Mouse (Mus musculus): ENCODE results near the gene Cyp46a1. TPM values are rescaled to one million over a fixed set of nuclear protein-coding genes. Genes with fewer than 3 reads are reported as not detected.

Gene Cyp46a1
- polyA plus RNA-seq, 1 experiment from 2014 or later, result 25.4 TPM

DNA sequence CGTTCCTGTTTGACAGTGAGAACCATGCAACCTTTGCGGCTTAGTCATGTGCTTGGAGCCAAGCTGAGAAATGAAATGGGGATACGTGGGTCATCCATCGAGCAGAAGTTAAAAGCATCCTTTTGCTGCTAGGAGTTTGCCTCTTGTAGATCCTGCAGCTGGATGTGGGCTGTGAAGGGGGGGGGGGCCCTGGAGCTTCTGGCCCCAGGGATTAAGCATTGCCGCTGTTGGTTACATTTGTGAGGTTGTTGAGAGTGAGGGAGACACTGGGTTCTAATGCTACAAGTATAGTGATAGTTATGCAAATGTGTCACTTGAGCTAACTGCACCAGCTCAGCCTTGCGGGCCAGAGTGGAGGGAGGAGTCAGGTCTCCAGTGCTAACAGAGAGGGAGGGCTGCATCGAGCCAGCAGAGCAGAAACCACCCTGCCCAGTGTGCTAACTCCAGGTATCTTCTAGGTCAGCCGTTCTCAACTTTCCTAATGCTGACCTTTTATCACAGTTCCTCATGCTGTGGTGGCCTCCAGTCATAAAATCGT is 16.9 kb upstream of the Cyp46a1 start:
- no peak overlapping the region for H3K27ac ChIP-seq (ENCODE audit: low read depth, low read length)
- H3K9me3 ChIP-seq (ENCODE audit: control insufficient read depth, low read length), result no peaks in the 10 kb centered on the region
- 0 out of 2 replicates have a peak, but pooled peaks cover 3% of the 10 kb centered on the region for H3K27me3 ChIP-seq (ENCODE audit: control insufficient read depth, insufficient read depth, low read length)
- no peaks in the 10 kb centered on the region for H3K36me3 ChIP-seq (ENCODE audit: control insufficient read depth, insufficient read depth, low read length)
- 8% methylated on average over 9 of the region's 9 CpGs for WGBS
- no peak overlapping the region for H3K4me2 ChIP-seq (ENCODE audit: low read depth, low read length)
- H3K4me3 ChIP-seq (ENCODE audit: low read depth, low read length), result no peak overlapping the region
- peaks cover 7% of the 10 kb centered on the region; the same call in 1 of the 2 replicates for H3K4me1 ChIP-seq (ENCODE audit: control insufficient read depth, insufficient read depth, low read length)
- no peak for ATAC-seq (ENCODE audit: low read depth)
- H3K9ac ChIP-seq (replicated peaks; ENCODE audit: low read depth, low read length), result no peak overlapping the region

DNA sequence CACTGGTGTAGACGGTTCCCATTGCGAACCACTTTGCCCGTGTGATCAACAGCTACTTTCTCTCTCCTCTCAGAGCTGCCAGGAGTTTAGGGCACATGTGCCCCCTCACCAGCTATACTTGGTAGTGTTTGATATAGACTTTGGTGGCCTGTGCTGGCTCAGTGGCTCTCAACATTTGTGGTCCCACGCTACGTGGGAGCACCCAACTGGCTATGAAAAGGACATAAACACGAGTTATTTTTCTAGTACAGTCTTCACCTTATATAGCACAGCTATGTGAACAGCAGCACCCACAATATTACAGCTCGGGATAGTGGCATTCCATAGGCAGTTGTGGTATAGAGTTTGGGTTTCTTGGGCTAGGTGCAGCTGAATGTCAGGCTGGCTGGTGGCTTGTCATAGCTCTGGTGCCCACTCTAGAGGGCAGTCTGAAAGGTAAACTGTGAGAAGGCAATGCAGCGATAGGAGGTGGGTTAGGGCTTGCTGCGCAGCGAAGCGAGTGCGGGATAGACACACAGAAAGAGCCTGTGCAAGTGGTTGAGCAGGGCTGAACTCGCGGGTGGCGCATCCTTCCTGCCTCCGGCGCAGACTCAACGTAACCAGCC is 16.3 kb upstream of the Cyp46a1 start:
- no peak overlapping the region for H3K27ac ChIP-seq (ENCODE audit: low read depth, low read length)
- WGBS, result 22% methylated on average over 18 of the region's 18 CpGs
- H3K27me3 ChIP-seq (ENCODE audit: control insufficient read depth, insufficient read depth, low read length), result 0 out of 2 replicates have a peak, but pooled peaks cover 3% of the 10 kb centered on the region
- H3K4me3 ChIP-seq (ENCODE audit: low read depth, low read length), result no peak overlapping the region
- no peak for ATAC-seq (ENCODE audit: low read depth)
- H3K4me1 ChIP-seq (ENCODE audit: control insufficient read depth, insufficient read depth, low read length), result peaks cover 7% of the 10 kb centered on the region; the same call in 1 of the 2 replicates
- peak overlapping the region; percentile 23; the same call in 1 of the 2 replicates for H3K4me2 ChIP-seq (ENCODE audit: low read depth, low read length)
- H3K9ac ChIP-seq (replicated peaks; ENCODE audit: low read depth, low read length), result no peak overlapping the region
- no peaks in the 10 kb centered on the region for H3K36me3 ChIP-seq (ENCODE audit: control insufficient read depth, insufficient read depth, low read length)
- no peaks in the 10 kb centered on the region for H3K9me3 ChIP-seq (ENCODE audit: control insufficient read depth, low read length)

DNA sequence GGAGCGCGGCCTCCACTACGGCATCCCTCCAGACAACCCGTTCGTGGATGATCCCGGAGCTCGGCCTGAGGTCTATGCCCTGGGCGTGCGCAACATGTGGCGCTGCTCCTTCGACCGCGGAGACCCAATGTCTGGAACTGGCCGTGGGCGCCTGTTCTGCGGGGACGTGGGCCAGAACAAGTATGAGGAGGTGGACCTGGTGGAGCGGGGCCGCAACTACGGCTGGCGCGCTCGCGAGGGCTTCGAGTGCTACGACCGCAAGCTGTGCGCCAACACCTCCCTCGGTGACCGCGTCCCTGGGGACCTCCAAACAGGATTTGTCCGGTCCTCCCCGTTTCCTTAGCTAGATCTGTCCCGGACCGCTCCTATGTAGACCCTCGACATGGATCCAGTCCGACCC is 15.7 kb upstream of the Cyp46a1 start:
- H3K4me3 ChIP-seq (ENCODE audit: low read depth, low read length), result no peak overlapping the region
- no peaks in the 10 kb centered on the region for H3K36me3 ChIP-seq (ENCODE audit: control insufficient read depth, insufficient read depth, low read length)
- 15% methylated on average over 37 of the region's 37 CpGs for WGBS
- no peak overlapping the region for H3K9ac ChIP-seq (replicated peaks; ENCODE audit: low read depth, low read length)
- no peak overlapping the region for H3K27ac ChIP-seq (ENCODE audit: low read depth, low read length)
- H3K4me2 ChIP-seq (ENCODE audit: low read depth, low read length), result peak overlapping the region; percentile 23; the same call in 1 of the 2 replicates
- ATAC-seq (ENCODE audit: low read depth), result no peak
- H3K4me1 ChIP-seq (ENCODE audit: control insufficient read depth, insufficient read depth, low read length), result peaks cover 7% of the 10 kb centered on the region; the same call in 1 of the 2 replicates
- H3K9me3 ChIP-seq (ENCODE audit: control insufficient read depth, low read length), result no peaks in the 10 kb centered on the region
- 0 out of 2 replicates have a peak, but pooled peaks cover 3% of the 10 kb centered on the region for H3K27me3 ChIP-seq (ENCODE audit: control insufficient read depth, insufficient read depth, low read length)

DNA sequence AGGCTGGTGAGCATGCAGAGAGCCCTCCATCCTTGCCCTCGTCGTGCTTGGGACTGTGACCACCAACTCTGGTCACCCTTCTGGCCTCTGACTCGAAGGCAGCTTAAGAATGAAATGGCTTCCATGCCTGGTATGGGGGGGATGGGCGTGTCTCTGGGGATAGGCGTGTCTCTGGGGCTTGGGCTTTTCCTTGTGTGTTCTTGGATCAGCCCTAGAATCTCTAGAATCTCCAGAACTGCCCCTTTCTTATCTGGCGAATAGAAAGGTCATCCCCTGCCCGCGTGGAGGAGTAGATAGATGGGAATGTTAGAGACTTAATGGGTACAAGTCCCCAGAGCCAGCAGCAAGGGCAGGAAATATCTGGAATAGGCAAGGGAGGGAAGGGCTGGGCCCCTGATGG is 14.1 kb upstream of the Cyp46a1 start:
- Histone ChIP-seq H3K4me2 (ENCODE audit: low read depth, low read length) (no peak overlapping the region), H3K9me3 (ENCODE audit: control insufficient read depth, low read length) (no peaks in the 10 kb centered on the region), H3K27me3 (ENCODE audit: control insufficient read depth, insufficient read depth, low read length) (0 out of 2 replicates have a peak, but pooled peaks cover 3% of the 10 kb centered on the region), H3K4me3 (ENCODE audit: low read depth, low read length) (no peak overlapping the region), H3K4me1 (ENCODE audit: control insufficient read depth, insufficient read depth, low read length) (peaks cover 7% of the 10 kb centered on the region; the same call in 1 of the 2 replicates), H3K9ac (replicated peaks; ENCODE audit: low read depth, low read length) (no peak overlapping the region), H3K36me3 (ENCODE audit: control insufficient read depth, insufficient read depth, low read length) (no peaks in the 10 kb centered on the region), H3K27ac (ENCODE audit: low read depth, low read length) (no peak overlapping the region)
- 6% methylated on average over 8 of the region's 8 CpGs for WGBS
- ATAC-seq (ENCODE audit: low read depth), result no peak

DNA sequence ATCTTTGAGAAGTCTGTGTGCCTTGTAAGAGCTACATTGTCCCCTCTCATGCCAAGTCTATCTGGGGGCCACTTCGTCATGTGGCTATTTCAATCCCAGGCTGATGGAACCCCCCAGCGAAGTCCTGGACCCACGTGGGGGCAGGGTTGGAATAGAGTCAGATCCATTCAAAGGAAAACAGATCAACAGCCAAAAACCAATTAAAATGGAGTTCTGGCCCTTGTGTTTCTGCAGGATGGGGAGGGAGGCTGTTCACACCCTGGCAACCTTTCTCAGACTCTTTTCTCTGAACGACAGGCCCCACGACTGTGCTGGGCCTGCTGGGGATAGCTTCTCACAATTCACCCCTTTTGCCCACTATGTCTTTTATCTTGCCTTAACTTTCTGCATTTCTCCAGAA is 7.8 kb upstream of the Cyp46a1 start:
- 50% methylated on average over 5 of the region's 5 CpGs for WGBS
- Histone ChIP-seq H3K4me3 (ENCODE audit: low read depth, low read length) (no peak overlapping the region), H3K4me2 (ENCODE audit: low read depth, low read length) (no peak overlapping the region), H3K27ac (ENCODE audit: low read depth, low read length) (no peak overlapping the region), H3K4me1 (ENCODE audit: control insufficient read depth, insufficient read depth, low read length) (0 out of 2 replicates have a peak, but pooled peaks cover 2% of the 10 kb centered on the region), H3K9ac (replicated peaks; ENCODE audit: low read depth, low read length) (no peak overlapping the region), H3K9me3 (ENCODE audit: control insufficient read depth, low read length) (no peaks in the 10 kb centered on the region), H3K36me3 (ENCODE audit: control insufficient read depth, insufficient read depth, low read length) (no peaks in the 10 kb centered on the region), H3K27me3 (ENCODE audit: control insufficient read depth, insufficient read depth, low read length) (no peaks in the 10 kb centered on the region)
- ATAC-seq (ENCODE audit: low read depth), result no peak

DNA sequence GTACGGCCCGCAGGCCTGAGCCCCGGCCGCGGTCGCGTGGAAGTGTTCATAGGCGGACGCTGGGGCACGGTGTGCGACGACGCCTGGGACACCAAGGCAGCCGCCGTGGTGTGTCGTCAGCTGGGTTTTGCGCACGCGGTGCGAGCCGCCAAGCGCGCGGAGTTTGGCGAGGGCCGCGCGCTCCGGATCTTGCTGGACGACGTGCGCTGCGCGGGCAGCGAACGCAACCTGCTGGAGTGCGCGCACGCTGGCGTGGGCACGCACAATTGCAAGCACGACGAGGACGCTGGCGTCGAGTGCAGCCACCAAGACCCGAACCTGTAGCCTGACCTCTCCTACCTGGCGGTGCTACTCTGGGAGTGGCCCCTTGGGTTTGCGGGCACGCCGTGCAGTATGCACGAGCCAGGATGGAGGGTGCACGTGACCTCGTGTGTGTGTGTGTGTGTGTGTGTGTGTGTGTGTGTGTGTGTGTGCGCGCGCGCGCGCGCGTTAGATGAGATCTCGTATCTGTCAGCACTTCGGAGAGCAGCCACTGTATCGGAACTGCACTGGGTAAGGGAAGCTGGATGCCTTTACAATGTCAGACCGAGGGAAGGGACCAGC is 6.2 kb upstream of the Cyp46a1 start:
- peak; percentile 70 for ATAC-seq (ENCODE audit: low read depth)
- Histone ChIP-seq H3K4me1 (ENCODE audit: control insufficient read depth, insufficient read depth, low read length) (peaks cover 2% of the 10 kb centered on the region; the same call in 1 of the 2 replicates), H3K27ac (ENCODE audit: low read depth, low read length) (no peak overlapping the region), H3K9me3 (ENCODE audit: control insufficient read depth, low read length) (no peaks in the 10 kb centered on the region), H3K36me3 (ENCODE audit: control insufficient read depth, insufficient read depth, low read length) (no peaks in the 10 kb centered on the region), H3K4me2 (ENCODE audit: low read depth, low read length) (peak overlapping the region; percentile 61), H3K4me3 (ENCODE audit: low read depth, low read length) (peak overlapping the region; percentile 35), H3K9ac (replicated peaks; ENCODE audit: low read depth, low read length) (peak overlapping the region; percentile 48), H3K27me3 (ENCODE audit: control insufficient read depth, insufficient read depth, low read length) (no peaks in the 10 kb centered on the region)
- 1% methylated on average over 66 of the region's 66 CpGs for WGBS

DNA sequence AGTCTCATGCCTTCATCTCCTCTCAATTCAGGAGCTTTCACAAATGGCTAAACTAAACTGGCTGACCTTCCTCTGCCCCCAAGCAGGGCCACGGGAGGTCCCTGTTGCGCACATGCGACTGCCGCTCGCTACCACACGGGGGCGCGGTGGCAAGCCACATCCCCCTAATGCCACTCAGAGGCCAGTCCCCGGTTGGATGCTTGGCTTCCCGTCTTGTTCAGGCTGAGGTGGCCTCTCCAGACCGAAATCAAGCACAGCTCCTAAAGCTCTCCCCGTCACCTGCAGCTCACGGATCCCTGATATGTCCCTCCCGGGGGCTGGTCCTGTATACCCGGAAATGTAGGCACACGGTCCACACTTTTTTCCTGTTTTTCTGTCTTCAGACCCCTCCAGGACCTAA is 1.1 kb upstream of the Cyp46a1 start:
- Histone ChIP-seq H3K4me2 (ENCODE audit: low read depth, low read length) (peak overlapping the region; percentile 89), H3K36me3 (ENCODE audit: control insufficient read depth, insufficient read depth, low read length) (no peaks in the 10 kb centered on the region), H3K27ac (ENCODE audit: low read depth, low read length) (no peak overlapping the region), H3K4me3 (ENCODE audit: low read depth, low read length) (peak overlapping the region; percentile 55; the same call in 1 of the 2 replicates), H3K9ac (replicated peaks; ENCODE audit: low read depth, low read length) (peak overlapping the region; percentile 29; the same call in 1 of the 2 replicates), H3K9me3 (ENCODE audit: control insufficient read depth, low read length) (no peaks in the 10 kb centered on the region), H3K4me1 (ENCODE audit: control insufficient read depth, insufficient read depth, low read length) (peaks cover 9% of the 10 kb centered on the region; the same call in 1 of the 2 replicates), H3K27me3 (ENCODE audit: control insufficient read depth, insufficient read depth, low read length) (no peaks in the 10 kb centered on the region)
- WGBS, result under 1% methylated on average over 16 of the region's 16 CpGs
- ATAC-seq (ENCODE audit: low read depth), result peak; percentile 35; the same call in 1 of the 2 replicates

DNA sequence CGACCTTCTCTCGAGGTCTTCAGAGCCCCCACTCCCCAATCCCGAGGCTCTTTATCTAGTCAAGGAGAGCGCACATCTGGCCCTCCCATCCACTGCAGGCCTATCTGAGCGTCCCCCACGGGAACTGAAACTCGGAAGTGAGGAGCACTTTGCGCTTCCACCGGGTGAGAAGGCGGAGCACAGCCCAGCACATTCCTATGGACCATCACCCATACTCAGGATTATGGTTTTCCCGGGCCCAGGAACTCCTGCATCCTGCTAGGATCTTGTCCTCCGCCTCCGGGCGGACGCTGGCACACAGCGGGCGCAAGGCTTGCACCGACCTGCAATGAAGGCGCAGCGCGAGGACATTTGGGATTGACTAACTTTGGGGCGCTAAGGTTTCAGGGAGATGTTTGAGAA is 699 bp upstream of the Cyp46a1 start:
- Histone ChIP-seq H3K27me3 (ENCODE audit: control insufficient read depth, insufficient read depth, low read length) (no peaks in the 10 kb centered on the region), H3K4me1 (ENCODE audit: control insufficient read depth, insufficient read depth, low read length) (peaks cover 9% of the 10 kb centered on the region; the same call in 1 of the 2 replicates), H3K36me3 (ENCODE audit: control insufficient read depth, insufficient read depth, low read length) (no peaks in the 10 kb centered on the region), H3K9ac (replicated peaks; ENCODE audit: low read depth, low read length) (peak overlapping the region; percentile 29; the same call in 1 of the 2 replicates), H3K27ac (ENCODE audit: low read depth, low read length) (no peak overlapping the region), H3K9me3 (ENCODE audit: control insufficient read depth, low read length) (no peaks in the 10 kb centered on the region), H3K4me3 (ENCODE audit: low read depth, low read length) (peak overlapping the region; percentile 55), H3K4me2 (ENCODE audit: low read depth, low read length) (peak overlapping the region; percentile 89)
- WGBS, result 2% methylated on average over 22 of the region's 22 CpGs
- ATAC-seq (ENCODE audit: low read depth), result peak; percentile 35

DNA sequence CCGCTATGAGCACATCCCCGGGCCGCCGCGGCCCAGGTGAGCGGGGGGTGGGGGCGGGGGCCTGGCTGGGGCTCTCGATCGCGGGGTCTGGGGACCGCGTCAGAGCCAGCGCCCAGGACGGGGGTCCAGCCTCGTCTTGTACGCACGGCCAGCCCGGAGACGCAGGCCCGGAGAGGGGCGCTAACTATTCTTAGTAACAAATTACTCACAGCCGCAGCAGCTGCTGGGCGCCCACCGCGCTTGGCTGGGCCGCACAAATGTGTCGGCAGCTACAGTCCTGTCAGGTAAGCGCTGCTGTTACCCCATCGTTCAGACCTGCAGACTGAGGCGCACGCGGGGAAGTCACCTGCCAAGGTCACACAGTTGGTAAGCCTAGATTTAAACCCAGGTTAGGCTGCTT is 348 bp downstream of the Cyp46a1 start:
- peak overlapping the region; percentile 55 for H3K4me3 ChIP-seq (ENCODE audit: low read depth, low read length)
- ATAC-seq (ENCODE audit: low read depth), result no peak; the same call in 1 of the 2 replicates
- peak overlapping the region; percentile 46; the same call in 1 of the 2 replicates for H3K27ac ChIP-seq (ENCODE audit: low read depth, low read length)
- under 1% methylated on average over 28 of the region's 32 CpGs for WGBS
- H3K27me3 ChIP-seq (ENCODE audit: control insufficient read depth, insufficient read depth, low read length), result no peaks in the 10 kb centered on the region
- peak overlapping the region; percentile 63 for H3K9ac ChIP-seq (replicated peaks; ENCODE audit: low read depth, low read length)
- H3K4me2 ChIP-seq (ENCODE audit: low read depth, low read length), result peak overlapping the region; percentile 89
- no peaks in the 10 kb centered on the region for H3K9me3 ChIP-seq (ENCODE audit: control insufficient read depth, low read length)
- H3K4me1 ChIP-seq (ENCODE audit: control insufficient read depth, insufficient read depth, low read length), result peaks cover 9% of the 10 kb centered on the region; the same call in 1 of the 2 replicates
- no peaks in the 10 kb centered on the region for H3K36me3 ChIP-seq (ENCODE audit: control insufficient read depth, insufficient read depth, low read length)
